Mouse (Mus musculus): ENCODE measurements around the gene 4921517D22Rik. TPM values are rescaled to one million over a fixed set of nuclear protein-coding genes. Genes with fewer than 3 reads are reported as not detected.

The 4921517D22Rik gene
- polyA plus RNA-seq, 1 experiment from 2014 or later: not detected

Other genes starting within 250 kb of the 4921517D22Rik start
- 24.5 and 28.2 TPM in 2 replicates for gene Agtpbp1, start 108.9 kb downstream of the 4921517D22Rik start, polyA plus RNA-seq (2016; fragmentation: Nextera tagmentation; extraction: Ambion mirVana)
- gene Naa35, start 108.8 kb downstream of the 4921517D22Rik start, polyA plus RNA-seq (2016; fragmentation: Nextera tagmentation; extraction: Ambion mirVana): 151 and 157 TPM in 2 replicates
- 109 and 114 TPM in 2 replicates for gene Golm1, start 18.3 kb downstream of the 4921517D22Rik start, polyA plus RNA-seq (2016; fragmentation: Nextera tagmentation; extraction: Ambion mirVana)
- gene Spata31d1a, start 16.2 kb upstream of the 4921517D22Rik start, polyA plus RNA-seq (2016; fragmentation: Nextera tagmentation; extraction: Ambion mirVana): 0.17 and 0.28 TPM in 2 replicates
- not detected in 2 replicates for gene Spata31d1b, start 18.2 kb upstream of the 4921517D22Rik start, polyA plus RNA-seq (2016; fragmentation: Nextera tagmentation; extraction: Ambion mirVana)
- not detected in 2 replicates for gene Spata31d1d, start 37.6 kb upstream of the 4921517D22Rik start, polyA plus RNA-seq (2016; fragmentation: Nextera tagmentation; extraction: Ambion mirVana)
- gene 1700014D04Rik, start 52.6 kb upstream of the 4921517D22Rik start, polyA plus RNA-seq (2016; fragmentation: Nextera tagmentation; extraction: Ambion mirVana): 0.05 TPM in 1 of 2 replicates, not detected in the other
- 111 and 113 TPM in 2 replicates for gene Isca1, start 75.7 kb upstream of the 4921517D22Rik start, polyA plus RNA-seq (2016; fragmentation: Nextera tagmentation; extraction: Ambion mirVana)
- not detected in 2 replicates for gene Gm49354, start 88.1 kb upstream of the 4921517D22Rik start, polyA plus RNA-seq (2016; fragmentation: Nextera tagmentation; extraction: Ambion mirVana)
- 63.8 and 64.2 TPM in 2 replicates for gene Tut7, start 129.0 kb upstream of the 4921517D22Rik start, polyA plus RNA-seq (2016; fragmentation: Nextera tagmentation; extraction: Ambion mirVana)